Mouse (Mus musculus) cerebellum, adult 2 months (tissue): Measurements from ENCODE around the gene Appl2. TPM values are rescaled to one million over a fixed set of nuclear protein-coding genes. Genes with fewer than 3 reads are reported as not detected.

Source experiments
- DNase-seq, 2 experiments: peaks; one replicate each; pipeline ENCODE4 v3.0.0; 2021
- H3K27ac ChIP-seq: fragments of 200-500 bp; 2 replicates; pipeline ENCODE4 v1.5.1; 2012; ENCODE audit warnings: low read length, control low read depth, inconsistent platforms; ENCODE audit not compliant: insufficient read depth
- H3K27me3 ChIP-seq: fragments of 200-500 bp; 2 replicates; pipeline ENCODE4 v1.6.1; 2012; ENCODE audit warnings: inconsistent platforms, mild to moderate bottlenecking, low read length, moderate library complexity; ENCODE audit not compliant: control insufficient read depth, insufficient read depth
- H3K4me1 ChIP-seq: fragments of 200-500 bp; 2 replicates; pipeline ENCODE4 v1.6.1; 2011; ENCODE audit warnings: low read length; ENCODE audit not compliant: control insufficient read depth, insufficient read depth
- H3K4me3 ChIP-seq: fragments of 200-500 bp; replicated peaks from 2 replicates; pipeline ENCODE3; 2011; ENCODE audit warnings: mild to moderate bottlenecking, low read depth, low read length, control low read depth; ENCODE audit not compliant: insufficient read depth
- CTCF ChIP-seq: fragments of 200-500 bp; IDR thresholded peaks from 2 replicates; pipeline ENCODE4 v1.5.1; 2011; ENCODE audit warnings: low read depth, mild to moderate bottlenecking, control low read depth, low read length, moderate library complexity, borderline replicate concordance; ENCODE audit not compliant: insufficient read depth
- POLR2A ChIP-seq: fragments of 200-500 bp; IDR thresholded peaks from 2 replicates; pipeline ENCODE4 v1.6.1; 2011; ENCODE audit warnings: low read length, control low read depth, borderline replicate concordance; ENCODE audit not compliant: insufficient read depth
- WGBS: fragments of 180-500 bp; shearing (Covaris S2); methylation state at CpG from one replicate; pipeline ENCODE4 v1.1.7; 2018; 5-methylcytosine and 5-hydroxymethylcytosine counted together
- polyA plus RNA-seq: library from polyadenylated mRNA; depleted of rRNA; stranded (reverse); fragments of >200 nt; gene quantifications from 2 replicates; pipeline ENCODE4 v1.2.3, GENCODE M21; 2012; rRNA removed

Appl2 gene
- polyA plus RNA-seq, 1 experiment = 307 TPM

DNA sequence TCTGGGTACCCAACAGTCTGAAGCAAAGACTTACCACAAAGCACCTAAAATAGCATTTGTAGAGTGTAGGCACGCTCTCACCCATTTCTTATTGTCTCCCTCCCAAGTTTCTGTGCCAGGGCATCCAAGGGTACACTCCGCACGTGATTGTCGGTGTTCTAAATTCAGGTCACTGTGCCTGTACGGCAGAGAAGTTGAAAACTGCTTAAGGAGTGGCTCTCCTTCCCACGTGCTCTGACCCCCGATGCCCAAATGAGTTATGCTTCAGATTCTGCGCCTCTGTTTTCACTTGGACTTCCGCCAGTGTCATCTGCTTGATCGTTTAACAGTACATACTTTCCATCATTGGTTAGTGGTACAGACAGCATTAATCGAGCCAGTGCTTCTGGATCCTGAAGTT lies 47.9 kb downstream of the Appl2 start:
- Histone ChIP-seq H3K27ac (no peak overlapping the region), H3K27me3 (no peaks in the 10 kb centered on the region), H3K4me1 (peaks cover 14% of the 10 kb centered on the region), H3K4me3 (no peak overlapping the region)
- 26% methylated on average over 11 of the region's 11 CpGs for WGBS
- TF ChIP-seq POLR2A (no peak), CTCF (no peak)
- peak; percentile 19 to 24 for DNase-seq

DNA sequence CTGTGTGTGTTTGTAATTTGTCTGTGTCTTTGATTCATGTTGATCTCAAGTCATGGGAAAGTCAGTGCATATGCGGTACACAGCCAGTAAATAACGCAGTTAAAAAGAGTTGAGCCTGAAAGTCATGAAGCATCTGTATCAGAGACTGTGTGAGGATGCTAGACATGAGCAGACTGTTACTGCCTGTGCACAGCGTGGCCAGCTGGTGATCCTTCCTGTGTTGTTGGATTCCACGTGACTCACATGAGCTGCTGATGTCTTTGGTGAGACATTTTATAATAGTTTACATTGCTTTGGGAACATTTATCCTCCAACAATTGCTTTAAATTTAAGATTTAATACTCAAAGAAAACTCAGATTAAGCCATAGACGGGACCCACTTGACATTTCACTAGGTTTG lies 54.0 kb downstream of the Appl2 start:
- DNase-seq = peak; percentile 17 to 29
- TF ChIP-seq POLR2A (no peak), CTCF (no peak)

DNA sequence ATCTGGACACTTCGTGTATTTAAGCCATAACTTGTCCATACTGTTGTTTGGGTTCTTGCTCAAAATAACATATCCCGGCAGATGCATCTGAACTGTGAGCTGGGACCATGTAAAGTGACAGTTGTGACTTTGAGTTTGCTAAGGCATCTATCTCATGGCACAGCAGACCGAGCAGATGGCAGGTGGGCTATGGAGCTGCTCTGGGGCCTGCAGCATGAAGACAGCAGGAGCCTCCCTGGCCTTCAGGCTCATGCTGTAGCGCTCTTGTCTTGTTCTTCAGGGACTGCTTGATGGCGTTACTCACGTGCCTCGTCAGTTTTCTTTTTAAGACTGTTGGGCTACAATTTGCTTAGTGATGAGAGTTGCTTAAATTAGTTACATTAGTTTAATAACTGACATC lies 55.9 kb downstream of the Appl2 start:
- TF ChIP-seq POLR2A (no peak), CTCF (no peak)
- 58% methylated on average over 7 of the region's 7 CpGs for WGBS
- Histone ChIP-seq H3K27ac (no peak overlapping the region), H3K4me3 (no peak overlapping the region), H3K27me3 (no peaks in the 10 kb centered on the region), H3K4me1 (no peaks in the 10 kb centered on the region; the same call in 1 of the 2 replicates)
- peak in 1 of 2 experiments; percentile 60 for DNase-seq

More for the DNA sequence above, 54.0 kb downstream of the Appl2 start:
- WGBS = 62% methylated on average over 5 of the region's 5 CpGs
- H3K4me1 ChIP-seq = no peaks in the 10 kb centered on the region; the same call in 1 of the 2 replicates
- no peaks in the 10 kb centered on the region for H3K27me3 ChIP-seq
- no peak overlapping the region for H3K4me3 ChIP-seq
- no peak overlapping the region for H3K27ac ChIP-seq

GRCm38 (mm10) chr10:83590801-83591200 lies 57.7 kb downstream of the Appl2 start:
- Histone ChIP-seq H3K27me3 (no peaks in the 10 kb centered on the region), H3K27ac (no peak overlapping the region), H3K4me1 (no peaks in the 10 kb centered on the region; the same call in 1 of the 2 replicates), H3K4me3 (no peak overlapping the region)
- WGBS = 72% methylated on average over 6 of the region's 6 CpGs
- DNase-seq = no peak
- TF ChIP-seq CTCF (no peak), POLR2A (no peak)

- Histone ChIP-seq H3K4me3 (no peak overlapping the region), H3K27me3 (no peaks in the 10 kb centered on the region), H3K27ac (no peak overlapping the region), H3K4me1 (no peaks in the 10 kb centered on the region)
- DNase-seq = no peak
- TF ChIP-seq CTCF = no peak
- TF ChIP-seq POLR2A = no peak
- WGBS = 94% methylated on average over 7 of the region's 7 CpGs
Observed at GRCm38 (mm10) chr10:83565449-83566441, 82.8 kb downstream of the Appl2 start.

- Histone ChIP-seq H3K27me3 (no peaks in the 10 kb centered on the region), H3K4me1 (no peaks in the 10 kb centered on the region), H3K4me3 (no peak overlapping the region), H3K27ac (no peak overlapping the region)
- DNase-seq = no peak
- TF ChIP-seq POLR2A (no peak), CTCF (no peak)
Observed at GRCm38 (mm10) chr10:83563005-83563404, 85.5 kb downstream of the Appl2 start.

Other genes starting within 250 kb of the Appl2 start
- gene Aldh1l2, start 114.6 kb downstream of the Appl2 start, polyA plus RNA-seq = 8.9 and 9.1 TPM in 2 replicates
- gene Washc4, start 105.0 kb downstream of the Appl2 start, polyA plus RNA-seq = 18.6 and 19.1 TPM in 2 replicates
- 17.9 and 18.8 TPM in 2 replicates for gene 1500009L16Rik, start 74.1 kb upstream of the Appl2 start, polyA plus RNA-seq